Mouse (Mus musculus) C2C12 (cell line): ENCODE results near the gene Spns2. TPM values are rescaled to one million over a fixed set of nuclear protein-coding genes. Genes with fewer than 3 reads are reported as not detected.

ENCODE experiments used
- H3K27me3 ChIP-seq: one replicate; pipeline ENCODE4 v1.6.1; 2011; ENCODE audit not compliant: control insufficient read depth, insufficient read depth, insufficient read length
- H3K36me3 ChIP-seq: one replicate; pipeline ENCODE4 v1.6.1; 2011; ENCODE audit not compliant: control insufficient read depth, insufficient read depth
- H3K4me3 ChIP-seq: one replicate; pipeline ENCODE4 v1.5.1; 2011; ENCODE audit warnings: mild to moderate bottlenecking, control low read depth; ENCODE audit not compliant: poor library complexity, insufficient read depth, severe bottlenecking
- H3K79me2 ChIP-seq: one replicate; pipeline ENCODE4 v1.6.1; 2011; ENCODE audit not compliant: control insufficient read depth, insufficient read depth
- H3K79me3 ChIP-seq: one replicate; pipeline ENCODE4 v1.6.1; 2011; ENCODE audit warnings: low read depth, control low read depth
- H3ac ChIP-seq: one replicate; pipeline ENCODE3; 2011; ENCODE audit warnings: low read depth; ENCODE audit not compliant: control insufficient read depth, insufficient read length
- CEBPB ChIP-seq: IDR thresholded peaks from one replicate; pipeline ENCODE4 v1.6.1; 2011; ENCODE audit warnings: low read depth, mild to moderate bottlenecking, control low read depth, moderate library complexity
- CTCF ChIP-seq: IDR thresholded peaks from one replicate; pipeline ENCODE4 v1.5.1; 2011; ENCODE audit not compliant: control insufficient read depth, insufficient read depth, insufficient read length
- FOSL1 ChIP-seq: IDR thresholded peaks from one replicate; pipeline ENCODE4 v1.8.0; 2011; ENCODE audit warnings: mild to moderate bottlenecking, low read length; ENCODE audit not compliant: poor library complexity, insufficient read depth, severe bottlenecking
- MAX ChIP-seq: IDR thresholded peaks from one replicate; pipeline ENCODE4 v1.6.1; 2011; ENCODE audit warnings: mild to moderate bottlenecking, control low read depth
- MYOD1 ChIP-seq: IDR thresholded peaks from one replicate; pipeline ENCODE4 v1.6.1; 2011; ENCODE audit warnings: low read depth; ENCODE audit not compliant: control insufficient read depth, insufficient read length
- MYOG ChIP-seq: IDR thresholded peaks from one replicate; pipeline ENCODE4 v1.6.1; 2011; ENCODE audit not compliant: control insufficient read depth, insufficient read length; ENCODE audit errors: extremely low read depth
- USF1 ChIP-seq: IDR thresholded peaks from one replicate; pipeline ENCODE4 v1.6.1; 2011; ENCODE audit warnings: low read depth, mild to moderate bottlenecking, control low read depth, moderate library complexity
- polyA plus RNA-seq: library from polyadenylated mRNA; unstranded; fragments of >200 nt; fragmentation: generic; extraction: Trizol; gene quantifications from one replicate; pipeline ENCODE4 v1.2.1, GENCODE M21; 2012; ENCODE audit warnings: missing spikeins

Spns2 gene
- polyA plus RNA-seq, 1 experiment, result 0.37 TPM

- Histone ChIP-seq H3K4me3 (no peak overlapping the region), H3K36me3 (no peaks in the 10 kb centered on the region), H3ac (no peak overlapping the region), H3K79me3 (no peaks in the 10 kb centered on the region), H3K27me3 (peaks cover 16% of the 10 kb centered on the region), H3K79me2 (no peaks in the 10 kb centered on the region)
- no peak for TF ChIP-seq FOSL1
- TF ChIP-seq CTCF, result no peak
- no peak for TF ChIP-seq MYOD1
- no peak for TF ChIP-seq USF1
- TF ChIP-seq MAX, result no peak
- no peak for TF ChIP-seq MYOG
- no peak for TF ChIP-seq CEBPB
Measured at GRCm38 (mm10) chr11:72481952-72482351, 7.8 kb downstream of the Spns2 start.

GRCm38 (mm10) chr11:72481313-72481712 is 8.4 kb downstream of the Spns2 start:
- TF ChIP-seq CEBPB, result no peak
- TF ChIP-seq MYOG, result no peak
- no peak for TF ChIP-seq USF1
- TF ChIP-seq CTCF, result no peak
- no peak for TF ChIP-seq MAX
- no peak for TF ChIP-seq MYOD1
- no peak for TF ChIP-seq FOSL1
- no peaks in the 10 kb centered on the region for H3K36me3 ChIP-seq
- H3ac ChIP-seq, result no peak overlapping the region

GRCm38 (mm10) chr11:72479499-72479898 is 10.2 kb downstream of the Spns2 start:
- Histone ChIP-seq H3K79me2 (no peaks in the 10 kb centered on the region), H3K4me3 (no peak overlapping the region), H3K27me3 (no peaks in the 10 kb centered on the region), H3ac (no peak overlapping the region), H3K79me3 (no peaks in the 10 kb centered on the region), H3K36me3 (no peaks in the 10 kb centered on the region)
- TF ChIP-seq MAX, result no peak

More at GRCm38 (mm10) chr11:72481313-72481712, 8.4 kb downstream of the Spns2 start:
- H3K4me3 ChIP-seq, result no peak overlapping the region
- H3K79me3 ChIP-seq, result no peaks in the 10 kb centered on the region
- H3K27me3 ChIP-seq, result peaks cover 16% of the 10 kb centered on the region
- H3K79me2 ChIP-seq, result no peaks in the 10 kb centered on the region

GRCm38 (mm10) chr11:72478228-72478627 is 11.5 kb downstream of the Spns2 start:
- H3K79me3 ChIP-seq, result no peaks in the 10 kb centered on the region
- no peaks in the 10 kb centered on the region for H3K27me3 ChIP-seq
- no peaks in the 10 kb centered on the region for H3K36me3 ChIP-seq
- H3K79me2 ChIP-seq, result no peaks in the 10 kb centered on the region
- no peak overlapping the region for H3K4me3 ChIP-seq
- TF ChIP-seq MYOG (no peak), FOSL1 (peak; percentile 49), MYOD1 (peak; percentile 54), MAX (peak; percentile 74), USF1 (no peak), CTCF (no peak), CEBPB (no peak)
- H3ac ChIP-seq, result no peak overlapping the region

GRCm38 (mm10) chr11:72477653-72478052 is 12.1 kb downstream of the Spns2 start:
- H3K36me3 ChIP-seq, result no peaks in the 10 kb centered on the region
- H3K27me3 ChIP-seq, result peaks cover under 1% of the 10 kb centered on the region
- no peak overlapping the region for H3K4me3 ChIP-seq
- no peaks in the 10 kb centered on the region for H3K79me2 ChIP-seq
- H3ac ChIP-seq, result no peak overlapping the region
- H3K79me3 ChIP-seq, result no peaks in the 10 kb centered on the region
- TF ChIP-seq CEBPB, result no peak
- TF ChIP-seq FOSL1, result no peak
- TF ChIP-seq MAX, result no peak
- no peak for TF ChIP-seq MYOG
- no peak for TF ChIP-seq CTCF
- no peak for TF ChIP-seq MYOD1
- no peak for TF ChIP-seq USF1

- Histone ChIP-seq H3K36me3 (no peaks in the 10 kb centered on the region), H3K79me2 (no peaks in the 10 kb centered on the region), H3K27me3 (peaks cover 3% of the 10 kb centered on the region), H3K79me3 (no peaks in the 10 kb centered on the region), H3ac (no peak overlapping the region), H3K4me3 (no peak overlapping the region)
- no peak for TF ChIP-seq CEBPB
- no peak for TF ChIP-seq USF1
- TF ChIP-seq MYOG, result no peak
- no peak for TF ChIP-seq MAX
- TF ChIP-seq CTCF, result no peak
- no peak for TF ChIP-seq FOSL1
- TF ChIP-seq MYOD1, result no peak
Measured at GRCm38 (mm10) chr11:72477182-72477581, 12.5 kb downstream of the Spns2 start.
